Mouse (Mus musculus) intestine, postnatal 0 days (tissue): ENCODE measurements around the gene Gm26938. TPM values are rescaled to one million over a fixed set of nuclear protein-coding genes. Genes with fewer than 3 reads are reported as not detected.
A peak's percentile ranks its signal among the peaks of the same experiment; 100 is the strongest.

ENCODE experiments used
- ATAC-seq: fragments of 200-750 bp; cut with Nextera tagmentation; 2 replicates; pipeline ENCODE4 v1.8.0; 2017; ENCODE audit warnings: mild to moderate bottlenecking, moderate TSS enrichment, moderate library complexity
- H3K27ac ChIP-seq: fragments of 300-500 bp; sonication (generic); 2 replicates; pipeline ENCODE4 v1.5.1; 2014; ENCODE audit warnings: mild to moderate bottlenecking, low read depth, low read length, moderate library complexity
- H3K27me3 ChIP-seq: fragments of 300-500 bp; sonication (generic); replicated peaks from 2 replicates; pipeline ENCODE4 v1.6.1; 2014; ENCODE audit warnings: low read length, mixed read lengths; ENCODE audit not compliant: control insufficient read depth, insufficient read depth
- H3K36me3 ChIP-seq: fragments of 300-500 bp; sonication (generic); 2 replicates; pipeline ENCODE4 v1.6.1; 2014; ENCODE audit warnings: mild to moderate bottlenecking, moderate library complexity; ENCODE audit not compliant: control insufficient read depth, insufficient read depth
- H3K4me1 ChIP-seq: fragments of 300-500 bp; sonication (generic); replicated peaks from 2 replicates; pipeline ENCODE4 v1.6.1; 2014; ENCODE audit warnings: antibody characterized with exemption, low read length, mixed read lengths; ENCODE audit not compliant: control insufficient read depth, insufficient read depth
- H3K4me2 ChIP-seq: fragments of 300-500 bp; sonication (generic); replicated peaks from 2 replicates; pipeline ENCODE4 v1.6.1; 2014; ENCODE audit warnings: low read depth, mild to moderate bottlenecking, moderate library complexity
- H3K4me3 ChIP-seq: fragments of 300-500 bp; sonication (generic); 2 replicates; pipeline ENCODE4 v1.5.1; 2014; ENCODE audit warnings: low read depth, low read length
- H3K9ac ChIP-seq: fragments of 300-500 bp; sonication (generic); 2 replicates; pipeline ENCODE4 v1.6.1; 2014; ENCODE audit warnings: mild to moderate bottlenecking, low read depth, low read length
- H3K9me3 ChIP-seq: fragments of 300-500 bp; sonication (generic); 2 replicates; pipeline ENCODE4 v1.6.1; 2016; ENCODE audit warnings: mixed run types; ENCODE audit not compliant: control insufficient read depth
- CTCF ChIP-seq: sonication (generic); IDR thresholded peaks from 2 replicates; pipeline ENCODE4 v1.5.1; 2016; ENCODE audit warnings: low read depth, mild to moderate bottlenecking, control low read depth, antibody characterized with exemption, moderate library complexity
- WGBS: fragments of 180-500 bp; shearing (Covaris S2); extraction: QIAGEN DNeasy Blood & Tissue Kit; methylation state at CpG from one replicate; pipeline ENCODE4 v1.1.7; 2014; 5-methylcytosine and 5-hydroxymethylcytosine counted together
- polyA plus RNA-seq: library from polyadenylated mRNA; unstranded; fragments of >200 nt; fragmentation: Nextera tagmentation; extraction: Ambion mirVana; gene quantifications from 2 replicates; pipeline ENCODE4 v1.2.1, GENCODE M21; 2015

Gene Gm26938
- not detected in 2 replicates for polyA plus RNA-seq

- Histone ChIP-seq H3K4me3 (peak within 1 kb of the TSS; percentile 88), H3K4me1 (peaks cover 9% of the 10 kb centered on the region), H3K36me3 (peaks cover 19% of the 10 kb centered on the region; the same call in 1 of the 2 replicates), H3K9ac (peak within 1 kb of the TSS; percentile 79), H3K27ac (peak within 1 kb of the TSS; percentile 64), H3K9me3 (no peaks in the 10 kb centered on the region), H3K4me2 (peak within 1 kb of the TSS; percentile 88), H3K27me3 (no peaks in the 10 kb centered on the region)
- under 1% methylated on average over 43 of the region's 43 CpGs for WGBS
- ATAC-seq = peak; percentile 40; the same call in 1 of the 2 replicates
- no peak for TF ChIP-seq CTCF
These were observed at the start of gene Gm26938, which contains the start of gene Psmg3 for GRCm38 (mm10) chr5:139826357-139827055. Gene Gm26938, minus strand, starts transcription at chr5:139826407. Gene Psmg3, minus strand, starts transcription at chr5:139826885.

GRCm38 (mm10) chr5:139871526-139871925 lies 45.3 kb upstream of the Gm26938 start:
- Histone ChIP-seq H3K9me3 (no peaks in the 10 kb centered on the region), H3K36me3 (no peaks in the 10 kb centered on the region), H3K4me3 (no peak overlapping the region), H3K27ac (no peak overlapping the region), H3K27me3 (no peaks in the 10 kb centered on the region), H3K4me1 (no peaks in the 10 kb centered on the region), H3K4me2 (no peak overlapping the region), H3K9ac (no peak overlapping the region)
- no peak for ATAC-seq
- 80% methylated on average over 1 of the region's 1 CpGs for WGBS
- no peak for TF ChIP-seq CTCF

GRCm38 (mm10) chr5:139870886-139871285 lies 44.7 kb upstream of the Gm26938 start:
- no peak overlapping the region for H3K4me3 ChIP-seq

GRCm38 (mm10) chr5:139862759-139863158 lies 36.6 kb upstream of the Gm26938 start:
- TF ChIP-seq CTCF = no peak
- Histone ChIP-seq H3K27me3 (no peaks in the 10 kb centered on the region), H3K4me2 (no peak overlapping the region), H3K9me3 (no peaks in the 10 kb centered on the region), H3K4me1 (no peaks in the 10 kb centered on the region), H3K4me3 (no peak overlapping the region), H3K9ac (no peak overlapping the region), H3K27ac (no peak overlapping the region), H3K36me3 (no peaks in the 10 kb centered on the region)
- ATAC-seq = no peak
- WGBS = 45% methylated on average over 4 of the region's 4 CpGs

More at GRCm38 (mm10) chr5:139870886-139871285, 44.7 kb upstream of the Gm26938 start:
- ATAC-seq = no peak
- TF ChIP-seq CTCF = no peak
- Histone ChIP-seq H3K27ac (no peak overlapping the region), H3K4me2 (no peak overlapping the region), H3K9me3 (no peaks in the 10 kb centered on the region), H3K9ac (no peak overlapping the region), H3K27me3 (no peaks in the 10 kb centered on the region), H3K4me1 (no peaks in the 10 kb centered on the region), H3K36me3 (no peaks in the 10 kb centered on the region)
- WGBS = 17% methylated on average over 3 of the region's 4 CpGs

GRCm38 (mm10) chr5:139860328-139861104 lies 34.3 kb upstream of the Gm26938 start:
- 57% methylated on average over 15 of the region's 15 CpGs for WGBS
- H3K27ac ChIP-seq = no peak overlapping the region
- ATAC-seq = no peak
- no peak overlapping the region for H3K4me3 ChIP-seq
- no peaks in the 10 kb centered on the region for H3K9me3 ChIP-seq
- no peaks in the 10 kb centered on the region for H3K4me1 ChIP-seq
- H3K9ac ChIP-seq = no peak overlapping the region
- no peaks in the 10 kb centered on the region for H3K27me3 ChIP-seq
- H3K36me3 ChIP-seq = no peaks in the 10 kb centered on the region
- H3K4me2 ChIP-seq = no peak overlapping the region
- no peak for TF ChIP-seq CTCF

GRCm38 (mm10) chr5:139849626-139850320 lies 23.6 kb upstream of the Gm26938 start:
- Histone ChIP-seq H3K4me3 (no peak overlapping the region), H3K9me3 (no peaks in the 10 kb centered on the region), H3K9ac (no peak overlapping the region), H3K36me3 (no peaks in the 10 kb centered on the region), H3K4me2 (no peak overlapping the region), H3K27me3 (no peaks in the 10 kb centered on the region; the same call in 1 of the 2 replicates), H3K27ac (no peak overlapping the region), H3K4me1 (no peaks in the 10 kb centered on the region)
- WGBS = 69% methylated on average over 12 of the region's 12 CpGs
- no peak for TF ChIP-seq CTCF
- ATAC-seq = no peak
